Mouse (Mus musculus): Measurements from ENCODE around the gene Napepld. TPM values are rescaled to one million over a fixed set of nuclear protein-coding genes. Genes with fewer than 3 reads are reported as not detected.

The Napepld gene
- polyA plus RNA-seq, 1 experiment from 2014 or later = 6.3 TPM

- Histone ChIP-seq H3K4me2 (ENCODE audit: low read depth, low read length) (no peak overlapping the region), H3K4me1 (ENCODE audit: control insufficient read depth, insufficient read depth, low read length) (peaks cover 13% of the 10 kb centered on the region), H3K9me3 (replicated peaks; ENCODE audit: control insufficient read depth, low read length) (no peaks in the 10 kb centered on the region; the same call in 1 of the 2 replicates), H3K4me3 (ENCODE audit: low read length) (no peak overlapping the region), H3K27me3 (ENCODE audit: control insufficient read depth, insufficient read depth, low read length) (no peaks in the 10 kb centered on the region), H3K36me3 (ENCODE audit: control insufficient read depth, insufficient read depth) (peaks cover 5% of the 10 kb centered on the region; the same call in 1 of the 2 replicates), H3K27ac (ENCODE audit: low read length) (no peak overlapping the region), H3K9ac (ENCODE audit: low read length) (no peak overlapping the region)
- no peak for ATAC-seq (replicated peaks; ENCODE audit: extremely low read depth, insufficient read depth, low FRiP score)
- 75% methylated on average over 4 of the region's 4 CpGs for WGBS
Measured at GRCm38 (mm10) chr5:21680029-21680428, 21.2 kb downstream of the Napepld start.

- H3K4me2 ChIP-seq (ENCODE audit: low read depth, low read length) = no peak overlapping the region
- no peaks in the 10 kb centered on the region; the same call in 1 of the 2 replicates for H3K9me3 ChIP-seq (replicated peaks; ENCODE audit: control insufficient read depth, low read length)
- H3K9ac ChIP-seq (ENCODE audit: low read length) = no peak overlapping the region
- WGBS = 93% methylated on average over 9 of the region's 9 CpGs
- H3K27me3 ChIP-seq (ENCODE audit: control insufficient read depth, insufficient read depth, low read length) = no peaks in the 10 kb centered on the region
- no peak overlapping the region for H3K27ac ChIP-seq (ENCODE audit: low read length)
- ATAC-seq (replicated peaks; ENCODE audit: extremely low read depth, insufficient read depth, low FRiP score) = no peak
- H3K4me1 ChIP-seq (ENCODE audit: control insufficient read depth, insufficient read depth, low read length) = peaks cover 13% of the 10 kb centered on the region
- H3K4me3 ChIP-seq (ENCODE audit: low read length) = no peak overlapping the region
- H3K36me3 ChIP-seq (ENCODE audit: control insufficient read depth, insufficient read depth) = peaks cover 5% of the 10 kb centered on the region; the same call in 1 of the 2 replicates
Measured at GRCm38 (mm10) chr5:21678363-21678762, 22.8 kb downstream of the Napepld start.

- Histone ChIP-seq H3K4me3 (ENCODE audit: low read length) (no peak overlapping the region), H3K27ac (ENCODE audit: low read length) (no peak overlapping the region), H3K4me2 (ENCODE audit: low read depth, low read length) (no peak overlapping the region), H3K27me3 (ENCODE audit: control insufficient read depth, insufficient read depth, low read length) (no peaks in the 10 kb centered on the region), H3K36me3 (ENCODE audit: control insufficient read depth, insufficient read depth) (peaks cover 5% of the 10 kb centered on the region; the same call in 1 of the 2 replicates), H3K9me3 (replicated peaks; ENCODE audit: control insufficient read depth, low read length) (no peaks in the 10 kb centered on the region; the same call in 1 of the 2 replicates), H3K4me1 (ENCODE audit: control insufficient read depth, insufficient read depth, low read length) (peaks cover 13% of the 10 kb centered on the region), H3K9ac (ENCODE audit: low read length) (no peak overlapping the region)
- ATAC-seq (replicated peaks; ENCODE audit: extremely low read depth, insufficient read depth, low FRiP score) = no peak
- 91% methylated on average over 6 of the region's 6 CpGs for WGBS
Measured at GRCm38 (mm10) chr5:21677939-21678338, 23.3 kb downstream of the Napepld start.

GRCm38 (mm10) chr5:21675494-21675893 lies 25.7 kb downstream of the Napepld start:
- WGBS = 90% methylated on average over 23 of the region's 23 CpGs
- ATAC-seq (replicated peaks; ENCODE audit: extremely low read depth, insufficient read depth, low FRiP score) = no peak
- H3K4me3 ChIP-seq (ENCODE audit: low read length) = no peak overlapping the region
- H3K27ac ChIP-seq (ENCODE audit: low read length) = no peak overlapping the region
- no peaks in the 10 kb centered on the region; the same call in 1 of the 2 replicates for H3K9me3 ChIP-seq (replicated peaks; ENCODE audit: control insufficient read depth, low read length)
- no peak overlapping the region for H3K4me2 ChIP-seq (ENCODE audit: low read depth, low read length)
- H3K27me3 ChIP-seq (ENCODE audit: control insufficient read depth, insufficient read depth, low read length) = no peaks in the 10 kb centered on the region
- H3K36me3 ChIP-seq (ENCODE audit: control insufficient read depth, insufficient read depth) = peaks cover 5% of the 10 kb centered on the region; the same call in 1 of the 2 replicates
- H3K9ac ChIP-seq (ENCODE audit: low read length) = no peak overlapping the region
- peaks cover 3% of the 10 kb centered on the region for H3K4me1 ChIP-seq (ENCODE audit: control insufficient read depth, insufficient read depth, low read length)

GRCm38 (mm10) chr5:21675019-21675418 lies 26.2 kb downstream of the Napepld start:
- no peaks in the 10 kb centered on the region for H3K27me3 ChIP-seq (ENCODE audit: control insufficient read depth, insufficient read depth, low read length)
- no peak overlapping the region for H3K4me3 ChIP-seq (ENCODE audit: low read length)
- WGBS = 73% methylated on average over 12 of the region's 12 CpGs
- no peak for ATAC-seq (replicated peaks; ENCODE audit: extremely low read depth, insufficient read depth, low FRiP score)
- no peak overlapping the region for H3K4me2 ChIP-seq (ENCODE audit: low read depth, low read length)
- H3K9me3 ChIP-seq (replicated peaks; ENCODE audit: control insufficient read depth, low read length) = no peaks in the 10 kb centered on the region; the same call in 1 of the 2 replicates
- 0 out of 2 replicates have a peak, but pooled peaks cover under 1% of the 10 kb centered on the region for H3K4me1 ChIP-seq (ENCODE audit: control insufficient read depth, insufficient read depth, low read length)
- H3K27ac ChIP-seq (ENCODE audit: low read length) = no peak overlapping the region
- H3K36me3 ChIP-seq (ENCODE audit: control insufficient read depth, insufficient read depth) = peaks cover 5% of the 10 kb centered on the region; the same call in 1 of the 2 replicates
- H3K9ac ChIP-seq (ENCODE audit: low read length) = no peak overlapping the region

- no peak overlapping the region for H3K9ac ChIP-seq (ENCODE audit: low read length)
- no peak overlapping the region for H3K4me2 ChIP-seq (ENCODE audit: low read depth, low read length)
- no peak overlapping the region for H3K4me3 ChIP-seq (ENCODE audit: low read length)
- no peaks in the 10 kb centered on the region; the same call in 1 of the 2 replicates for H3K9me3 ChIP-seq (replicated peaks; ENCODE audit: control insufficient read depth, low read length)
- WGBS = 82% methylated on average over 9 of the region's 9 CpGs
- H3K4me1 ChIP-seq (ENCODE audit: control insufficient read depth, insufficient read depth, low read length) = no peaks in the 10 kb centered on the region
- peaks cover 5% of the 10 kb centered on the region; the same call in 1 of the 2 replicates for H3K36me3 ChIP-seq (ENCODE audit: control insufficient read depth, insufficient read depth)
- H3K27me3 ChIP-seq (ENCODE audit: control insufficient read depth, insufficient read depth, low read length) = no peaks in the 10 kb centered on the region
- no peak overlapping the region for H3K27ac ChIP-seq (ENCODE audit: low read length)
- no peak for ATAC-seq (replicated peaks; ENCODE audit: extremely low read depth, insufficient read depth, low FRiP score)
Measured at GRCm38 (mm10) chr5:21673742-21674141, 27.5 kb downstream of the Napepld start.

GRCm38 (mm10) chr5:21672812-21673635 lies 28.2 kb downstream of the Napepld start:
- Histone ChIP-seq H3K9me3 (replicated peaks; ENCODE audit: control insufficient read depth, low read length) (no peaks in the 10 kb centered on the region; the same call in 1 of the 2 replicates), H3K9ac (ENCODE audit: low read length) (peak overlapping the region; percentile 32; the same call in 1 of the 2 replicates), H3K4me1 (ENCODE audit: control insufficient read depth, insufficient read depth, low read length) (no peaks in the 10 kb centered on the region), H3K4me3 (ENCODE audit: low read length) (peak overlapping the region; percentile 36), H3K36me3 (ENCODE audit: control insufficient read depth, insufficient read depth) (peaks cover 5% of the 10 kb centered on the region; the same call in 1 of the 2 replicates), H3K27ac (ENCODE audit: low read length) (no peak overlapping the region), H3K4me2 (ENCODE audit: low read depth, low read length) (peak overlapping the region; percentile 52), H3K27me3 (ENCODE audit: control insufficient read depth, insufficient read depth, low read length) (no peaks in the 10 kb centered on the region)
- peak; percentile 43; the same call in 1 of the 2 replicates for ATAC-seq (replicated peaks; ENCODE audit: extremely low read depth, insufficient read depth, low FRiP score)
- WGBS = 48% methylated on average over 23 of the region's 23 CpGs

- Histone ChIP-seq H3K9me3 (replicated peaks; ENCODE audit: control insufficient read depth, low read length) (no peaks in the 10 kb centered on the region), H3K27me3 (ENCODE audit: control insufficient read depth, insufficient read depth, low read length) (no peaks in the 10 kb centered on the region), H3K4me3 (ENCODE audit: low read length) (no peak overlapping the region), H3K36me3 (ENCODE audit: control insufficient read depth, insufficient read depth) (no peaks in the 10 kb centered on the region), H3K27ac (ENCODE audit: low read length) (no peak overlapping the region), H3K4me2 (ENCODE audit: low read depth, low read length) (no peak overlapping the region), H3K9ac (ENCODE audit: low read length) (no peak overlapping the region), H3K4me1 (ENCODE audit: control insufficient read depth, insufficient read depth, low read length) (no peaks in the 10 kb centered on the region)
- 83% methylated on average over 2 of the region's 2 CpGs for WGBS
- ATAC-seq (replicated peaks; ENCODE audit: extremely low read depth, insufficient read depth, low FRiP score) = no peak
Measured at GRCm38 (mm10) chr5:21669307-21669706, 31.9 kb downstream of the Napepld start.
